Mouse (Mus musculus) macrophage (primary cell): ENCODE data around the gene Tox4. TPM values are rescaled to one million over a fixed set of nuclear protein-coding genes. Genes with fewer than 3 reads are reported as not detected.

Experiments used
- H3K27ac ChIP-seq: fragments of 350-480 bp; formaldehyde crosslinking; 2 replicates; pipeline ENCODE4 v1.9.0; 2021
- H3K36me3 ChIP-seq: fragments of 350-480 bp; formaldehyde crosslinking; 2 replicates; pipeline ENCODE4 v1.9.0; 2021; ENCODE audit errors: inconsistent target
- H3K4me3 ChIP-seq: fragments of 350-480 bp; formaldehyde crosslinking; 2 replicates; pipeline ENCODE4 v1.9.0; 2021; ENCODE audit errors: inconsistent target
- H3K79me2 ChIP-seq: fragments of 350-480 bp; formaldehyde crosslinking; 2 replicates; pipeline ENCODE4 v1.9.0; 2021; ENCODE audit errors: inconsistent target
- WGBS: methylation state at CpG from one replicate; pipeline ENCODE4 v1.1.7; 2026; ENCODE audit warnings: inconsistent platforms; ENCODE audit not compliant: missing documents; 5-methylcytosine and 5-hydroxymethylcytosine counted together
- polyA plus RNA-seq: library from polyadenylated mRNA; stranded (reverse); fragments of 250-400 nt; gene quantifications from 3 replicates; pipeline ENCODE4 v1.2.4, GENCODE M21; 2018; ENCODE audit warnings: inconsistent platforms

The Tox4 gene
- polyA plus RNA-seq, 1 experiment from 2014 or later: 46.1 TPM

DNA sequence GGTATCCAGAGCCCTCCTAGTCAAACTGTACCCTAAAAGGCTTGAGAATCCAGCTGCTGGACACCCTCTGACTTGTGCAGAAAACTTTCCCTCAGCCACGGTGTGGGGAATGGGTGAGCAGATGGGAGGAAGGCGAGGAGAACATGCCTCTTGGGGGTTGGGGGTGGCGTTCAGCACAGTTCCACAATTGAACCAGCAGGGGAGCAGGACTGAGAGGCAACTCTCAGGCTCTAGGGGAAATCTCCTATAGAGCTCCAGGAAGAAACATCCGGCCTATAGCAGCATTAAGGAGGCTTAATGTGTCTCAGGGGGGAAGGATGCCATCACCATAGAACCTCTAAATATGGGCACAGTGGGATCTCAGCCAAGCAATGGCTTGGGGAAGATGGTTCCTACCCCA is 46.9 kb downstream of the Tox4 start:
- 24% methylated on average over 4 of the region's 4 CpGs for WGBS
- Histone ChIP-seq H3K36me3 (no peaks in the 10 kb centered on the region), H3K4me3 (no peak overlapping the region), H3K27ac (no peak overlapping the region), H3K79me2 (no peaks in the 10 kb centered on the region)

DNA sequence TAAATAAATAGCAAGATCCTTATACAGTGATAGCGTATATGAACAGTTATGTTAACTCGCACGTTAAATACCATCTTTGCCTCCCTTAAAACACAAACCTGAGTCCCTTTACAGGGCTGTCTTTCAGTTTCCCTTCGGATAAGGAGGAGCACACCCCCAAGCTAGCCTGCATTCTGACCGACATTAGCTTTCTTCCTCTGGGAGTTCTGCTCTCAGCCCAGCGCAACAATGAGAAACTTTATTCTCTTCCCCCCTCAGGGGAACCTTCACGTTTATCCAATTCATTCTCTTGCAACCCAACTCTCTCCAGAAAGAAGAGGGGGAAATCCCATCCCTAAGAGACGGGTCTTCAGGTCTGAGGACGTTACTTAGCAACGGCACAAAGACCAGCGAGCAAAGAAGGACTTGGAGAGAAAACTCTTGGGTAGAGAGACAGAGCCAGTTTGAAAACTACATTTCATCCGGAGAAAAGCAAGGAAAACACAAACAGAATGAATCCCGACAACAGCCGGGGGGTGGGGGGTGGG is 48.5 kb downstream of the Tox4 start:
- WGBS: 10% methylated on average over 14 of the region's 14 CpGs
- Histone ChIP-seq H3K36me3 (no peaks in the 10 kb centered on the region), H3K4me3 (no peak overlapping the region), H3K27ac (no peak overlapping the region), H3K79me2 (no peaks in the 10 kb centered on the region)

DNA sequence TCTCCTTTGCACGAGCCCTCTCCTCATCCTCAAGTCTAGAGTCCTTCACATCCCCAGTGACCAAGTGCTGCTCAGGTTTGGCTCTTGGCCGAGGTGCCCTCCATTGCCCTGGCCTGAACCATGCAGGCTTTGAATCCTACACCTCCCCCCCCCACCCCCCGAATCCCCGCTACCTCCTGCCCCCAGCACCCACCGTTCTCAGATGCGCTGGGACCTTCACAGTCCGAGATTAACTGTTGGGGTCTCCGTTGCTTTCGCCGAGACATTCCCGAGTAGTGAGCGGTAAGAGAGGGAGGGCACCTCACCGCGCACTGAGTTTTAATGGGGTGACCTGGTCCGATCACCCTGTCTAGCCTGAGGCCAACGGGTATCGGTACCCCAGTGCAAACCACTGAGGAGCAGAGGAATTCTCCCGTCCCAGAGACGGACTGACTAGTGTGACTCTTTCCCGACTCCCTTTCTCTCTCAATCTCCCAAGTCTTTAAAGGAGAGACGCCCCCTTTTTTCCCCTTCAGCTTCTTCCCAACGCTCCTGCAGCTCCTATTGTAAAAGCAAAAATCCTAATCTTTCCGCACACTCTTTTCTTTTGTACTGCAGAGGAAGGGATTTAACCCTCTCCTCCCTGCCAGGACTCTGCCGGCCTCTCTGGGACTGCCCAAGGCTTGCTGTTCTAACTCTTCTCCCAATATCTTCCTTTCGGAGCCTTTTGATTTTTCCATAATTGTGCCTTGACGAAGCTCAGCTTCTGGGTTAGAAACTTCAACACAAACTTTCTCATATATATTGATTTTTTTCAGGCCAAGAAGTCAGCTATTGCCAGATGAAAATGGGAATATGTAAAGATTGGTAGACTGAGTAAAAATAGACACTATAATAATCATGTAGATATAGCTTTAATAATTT is 49.2 kb downstream of the Tox4 start, which contains the start of gene Sall2:
Sall2 (minus strand) TSS at position 853 of the 903 bp plus-strand sequence.
- Histone ChIP-seq H3K79me2 (no peaks in the 10 kb centered on the region), H3K27ac (no peak within 1 kb of the TSS), H3K36me3 (no peaks in the 10 kb centered on the region), H3K4me3 (no peak within 1 kb of the TSS)
- 9% methylated on average over 25 of the region's 26 CpGs for WGBS

DNA sequence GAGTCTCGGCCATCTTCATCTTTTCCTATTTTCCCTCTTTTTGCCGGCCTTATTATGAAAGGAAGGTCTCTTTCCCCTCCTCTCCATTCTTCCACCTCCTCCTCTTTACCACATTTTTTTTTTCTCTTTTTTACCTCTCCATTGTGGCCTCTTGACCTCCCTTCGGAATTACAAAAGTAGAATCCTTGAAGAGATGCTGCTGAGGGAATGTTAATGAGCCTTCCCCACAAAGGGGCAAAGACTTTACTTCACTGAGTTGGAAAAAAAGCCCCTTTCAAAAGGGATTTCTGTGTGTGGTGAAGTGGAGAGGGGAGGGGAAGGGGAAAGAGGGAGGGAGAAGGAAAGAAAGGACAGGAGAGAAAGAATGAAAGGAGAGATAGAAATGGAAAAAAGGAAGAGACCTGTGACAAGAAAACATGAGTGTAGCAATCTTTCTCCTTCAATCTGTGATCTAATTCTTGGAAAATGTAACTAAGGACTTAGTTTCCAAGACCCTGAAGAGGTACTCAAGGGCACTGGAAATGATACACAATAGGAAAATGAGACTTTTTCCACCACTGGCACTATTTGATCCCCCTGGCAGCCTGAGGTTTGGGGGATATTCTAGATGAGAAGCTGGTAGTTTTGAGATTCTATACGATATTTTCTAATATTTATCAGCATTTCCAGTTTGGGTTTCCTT is 52.3 kb downstream of the Tox4 start:
- Histone ChIP-seq H3K79me2 (no peaks in the 10 kb centered on the region), H3K4me3 (no peak overlapping the region), H3K27ac (no peak overlapping the region), H3K36me3 (no peaks in the 10 kb centered on the region)
- WGBS: 42% methylated on average over 4 of the region's 4 CpGs

DNA sequence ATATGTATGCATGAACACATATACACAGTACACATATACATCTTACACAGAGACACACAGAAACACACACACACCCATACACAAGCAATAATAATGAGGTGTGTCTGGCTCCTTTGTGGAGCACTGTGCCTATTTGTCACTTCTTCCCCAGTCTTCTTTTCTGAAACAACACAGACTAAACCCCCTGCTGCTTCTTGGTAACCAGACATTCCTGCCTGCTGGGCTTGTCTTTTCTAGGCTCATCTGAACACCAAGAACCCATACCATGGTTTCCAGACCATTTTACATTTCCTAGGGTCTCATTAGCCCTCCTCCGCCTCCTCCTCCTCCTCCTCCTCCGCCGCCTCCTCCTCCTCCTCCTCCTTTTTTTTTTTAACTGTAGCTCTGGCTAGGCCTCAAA is 53.2 kb downstream of the Tox4 start:
- Histone ChIP-seq H3K36me3 (no peaks in the 10 kb centered on the region), H3K4me3 (no peak overlapping the region)
- no CpG with 5 or more reads among the region's 3 CpGs for WGBS

DNA sequence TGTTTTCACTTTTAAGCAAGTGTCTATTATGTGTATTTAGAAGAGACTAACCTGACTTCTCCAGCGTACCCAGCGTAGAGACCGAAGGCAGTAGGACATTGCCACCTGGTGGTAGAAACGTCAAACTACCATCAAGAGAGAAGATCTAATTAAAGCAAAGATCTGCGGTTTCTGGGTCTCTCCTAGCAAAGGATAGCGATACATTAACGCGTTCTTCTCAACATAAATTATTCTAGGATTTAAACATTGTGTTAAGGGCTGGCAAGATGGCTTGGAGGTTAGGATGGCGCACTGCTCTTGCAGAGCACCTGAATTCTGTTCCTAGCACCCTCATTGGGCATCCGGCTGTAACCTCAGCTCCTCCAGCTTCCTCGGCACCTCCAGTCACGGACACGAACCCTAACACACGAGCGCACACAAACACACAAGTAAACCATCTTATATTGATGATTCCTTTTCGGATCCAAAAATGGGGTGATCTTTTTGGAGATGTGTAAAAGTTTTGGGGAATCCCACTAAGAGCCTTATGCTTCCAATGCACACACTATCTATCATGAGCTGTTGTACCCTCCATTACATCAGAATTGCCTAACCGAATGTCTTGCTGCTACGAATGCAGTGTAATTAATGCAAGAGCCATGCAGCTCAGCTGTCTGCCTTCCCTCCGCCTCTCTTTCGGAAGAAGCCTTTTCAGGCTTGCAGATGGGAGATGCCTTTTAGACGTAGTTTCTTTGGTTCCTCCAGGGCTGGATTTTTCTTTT is 60.0 kb downstream of the Tox4 start:
- no peaks in the 10 kb centered on the region for H3K36me3 ChIP-seq
- H3K79me2 ChIP-seq: no peaks in the 10 kb centered on the region
- 32% methylated on average over 21 of the region's 21 CpGs for WGBS
- no peak overlapping the region for H3K4me3 ChIP-seq
- H3K27ac ChIP-seq: no peak overlapping the region

More for the DNA sequence above, 53.2 kb downstream of the Tox4 start:
- no peak overlapping the region for H3K27ac ChIP-seq
- no peaks in the 10 kb centered on the region for H3K79me2 ChIP-seq

DNA sequence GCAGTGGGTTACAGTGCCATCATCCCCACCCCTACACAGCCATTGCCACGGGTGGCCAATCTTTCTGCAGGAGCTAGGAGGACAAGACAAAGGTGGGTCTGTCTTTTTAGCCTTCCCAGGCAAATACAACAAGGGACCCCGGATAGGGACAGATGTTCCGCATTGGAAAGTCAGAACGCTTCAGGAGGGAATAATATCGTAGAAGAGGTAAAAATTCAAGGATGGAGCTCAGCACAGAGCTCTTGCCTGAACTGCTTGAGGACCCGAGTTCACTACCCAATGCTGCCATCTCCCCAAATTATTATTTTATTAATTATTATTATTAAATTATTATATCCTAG is 60.5 kb downstream of the Tox4 start:
- no peak overlapping the region for H3K27ac ChIP-seq
- no peaks in the 10 kb centered on the region for H3K36me3 ChIP-seq
- H3K4me3 ChIP-seq: no peak overlapping the region
- 81% methylated on average over 6 of the region's 6 CpGs for WGBS
- no peaks in the 10 kb centered on the region for H3K79me2 ChIP-seq

Other genes starting within 250 kb of the Tox4 start
- not detected in 3 replicates for gene Olfr221, start 236.7 kb upstream of the Tox4 start, polyA plus RNA-seq
- gene Hnrnpc, start 175.1 kb upstream of the Tox4 start, polyA plus RNA-seq: 156 to 310 TPM (median 188 TPM) in 3 replicates
- 1.3 to 4.3 TPM (median 2.3 TPM) in 3 replicates for gene Rpgrip1, start 168.4 kb upstream of the Tox4 start, polyA plus RNA-seq
- 37.9 to 74.0 TPM (median 56.6 TPM) in 3 replicates for gene Supt16, start 81.7 kb upstream of the Tox4 start, polyA plus RNA-seq
- 45.5 to 56.6 TPM (median 54.6 TPM) in 3 replicates for gene Chd8, start 21.4 kb upstream of the Tox4 start, polyA plus RNA-seq
- gene Rab2b, start 399 bp downstream of the Tox4 start, polyA plus RNA-seq: 9.7 to 20.8 TPM (median 12.3 TPM) in 3 replicates
- 15.8 to 18.9 TPM (median 16.8 TPM) in 3 replicates for gene Mettl3, start 26.0 kb downstream of the Tox4 start, polyA plus RNA-seq
- 0.26 to 0.31 TPM (median 0.27 TPM) in 3 replicates for gene Sall2, start 49.6 kb downstream of the Tox4 start, polyA plus RNA-seq
- not detected in 3 replicates for gene Olfr1513, start 77.3 kb downstream of the Tox4 start, polyA plus RNA-seq
- not detected in 3 replicates for gene Olfr1512, start 100.0 kb downstream of the Tox4 start, polyA plus RNA-seq
- gene Olfr1511, start 118.2 kb downstream of the Tox4 start, polyA plus RNA-seq: not detected in 3 replicates
- gene Olfr1510, start 135.2 kb downstream of the Tox4 start, polyA plus RNA-seq: not detected in 3 replicates
- not detected in 3 replicates for gene Olfr1509, start 163.8 kb downstream of the Tox4 start, polyA plus RNA-seq
- not detected in 3 replicates for gene Olfr1508, start 188.3 kb downstream of the Tox4 start, polyA plus RNA-seq
- gene Olfr1507, start 216.6 kb downstream of the Tox4 start, polyA plus RNA-seq: not detected in 3 replicates